Mouse (Mus musculus): ENCODE data around the gene 2900026A02Rik.

GRCm38 (mm10) chr5:113045511-113046273 lies 175.3 kb downstream of the 2900026A02Rik start:
- TF ChIP-seq CTCF (IDR thresholded peaks at IDR 0.05; ENCODE audit: low read depth, low read length) (no peak), POLR2A (IDR thresholded peaks at IDR 0.05; ENCODE audit: extremely low read depth, insufficient read depth, low read length) (no peak)
